Mouse (Mus musculus) gonadal fat pad, adult 2 months (tissue): ENCODE data around the gene Pdxp. TPM values are rescaled to one million over a fixed set of nuclear protein-coding genes. Genes with fewer than 3 reads are reported as not detected.

Experiments
- DNase-seq: peaks from one replicate; pipeline ENCODE4 v3.0.0-alpha.2; 2012; ENCODE audit warnings: low read depth
- polyA plus RNA-seq: library from polyadenylated mRNA; depleted of rRNA; stranded (reverse); fragments of >200 nt; gene quantifications from 2 replicates; pipeline ENCODE4 v1.2.3, GENCODE M21; 2012

The Pdxp gene
- polyA plus RNA-seq, 1 experiment: 8.8 TPM

DNA sequence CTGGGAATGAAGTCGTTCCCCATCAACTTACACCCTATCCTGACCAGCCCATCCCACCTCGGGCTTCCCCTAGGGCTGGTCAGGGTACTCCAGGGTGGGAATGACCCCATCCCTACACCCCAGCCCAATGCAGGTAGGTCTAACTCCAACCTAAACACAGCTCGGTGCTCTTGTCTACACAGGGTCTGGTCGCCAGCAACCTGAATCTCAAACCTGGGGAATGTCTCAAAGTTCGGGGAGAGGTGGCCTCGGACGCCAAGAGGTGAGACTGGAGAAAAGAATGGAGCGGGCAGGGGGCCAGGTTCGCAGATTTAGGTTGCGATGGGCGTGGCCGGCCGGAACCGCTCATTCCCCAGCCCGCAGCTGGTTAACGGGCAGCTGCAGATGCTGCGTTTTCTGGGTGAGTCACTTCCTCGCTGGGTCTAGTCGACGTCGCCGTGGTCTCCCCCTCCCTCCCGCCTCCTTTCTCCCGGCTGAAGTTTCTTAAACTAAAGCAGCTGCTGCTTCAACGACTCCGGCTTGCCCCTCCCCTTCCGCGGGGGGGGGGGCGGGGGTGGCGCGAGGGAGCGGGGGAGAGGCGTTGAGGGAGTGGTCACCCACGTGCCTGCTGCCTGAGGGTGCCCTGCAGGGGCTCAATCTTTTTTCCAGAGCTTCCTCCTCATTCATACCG is 14.2 kb downstream of the Pdxp start:
- DNase-seq: no peak

DNA sequence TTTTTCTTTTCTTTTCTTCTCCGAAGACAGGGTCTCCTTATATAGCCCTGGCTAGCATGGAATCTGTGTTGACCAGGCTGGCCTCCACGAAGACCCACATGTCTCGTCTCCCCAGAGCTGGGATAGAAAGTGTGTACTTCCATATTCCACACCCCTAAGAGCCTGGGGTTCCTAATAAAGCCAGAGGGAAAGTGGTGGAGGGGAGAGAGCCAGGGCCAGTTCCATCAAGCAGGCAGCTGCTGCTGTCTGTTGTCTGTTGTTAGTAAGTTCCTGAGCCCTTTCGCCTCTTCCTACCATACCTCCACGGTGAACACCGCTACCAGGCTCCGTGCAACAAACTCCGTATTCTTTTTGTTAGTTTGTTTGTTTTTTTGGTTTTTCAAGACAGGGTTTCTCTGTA is 14.8 kb downstream of the Pdxp start:
- DNase-seq: no peak

DNA sequence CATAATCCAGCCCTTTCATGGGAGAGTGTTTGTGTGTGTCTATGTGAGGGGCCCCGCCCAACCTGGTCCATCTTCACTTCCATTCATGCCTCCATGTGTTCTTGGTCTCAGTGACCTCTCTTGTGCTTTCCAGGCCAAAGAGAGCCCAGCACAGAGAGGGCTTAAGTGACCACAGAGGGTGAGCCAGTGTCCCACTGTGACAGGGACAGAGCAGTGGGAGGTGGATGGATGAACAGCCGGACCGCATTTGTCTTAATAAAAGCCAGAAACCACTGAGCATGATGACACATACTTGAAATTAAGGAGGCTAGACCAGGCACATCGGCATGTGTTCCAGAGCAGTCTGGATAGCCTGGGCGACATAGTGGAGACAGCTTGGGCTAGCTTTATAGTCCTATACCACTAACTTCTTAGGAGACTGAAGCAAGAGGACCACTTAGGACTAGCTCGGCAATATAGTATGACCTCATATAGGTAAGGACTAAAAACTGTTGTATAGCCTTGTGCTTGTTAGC is 16.5 kb downstream of the Pdxp start:
- DNase-seq: no peak

DNA sequence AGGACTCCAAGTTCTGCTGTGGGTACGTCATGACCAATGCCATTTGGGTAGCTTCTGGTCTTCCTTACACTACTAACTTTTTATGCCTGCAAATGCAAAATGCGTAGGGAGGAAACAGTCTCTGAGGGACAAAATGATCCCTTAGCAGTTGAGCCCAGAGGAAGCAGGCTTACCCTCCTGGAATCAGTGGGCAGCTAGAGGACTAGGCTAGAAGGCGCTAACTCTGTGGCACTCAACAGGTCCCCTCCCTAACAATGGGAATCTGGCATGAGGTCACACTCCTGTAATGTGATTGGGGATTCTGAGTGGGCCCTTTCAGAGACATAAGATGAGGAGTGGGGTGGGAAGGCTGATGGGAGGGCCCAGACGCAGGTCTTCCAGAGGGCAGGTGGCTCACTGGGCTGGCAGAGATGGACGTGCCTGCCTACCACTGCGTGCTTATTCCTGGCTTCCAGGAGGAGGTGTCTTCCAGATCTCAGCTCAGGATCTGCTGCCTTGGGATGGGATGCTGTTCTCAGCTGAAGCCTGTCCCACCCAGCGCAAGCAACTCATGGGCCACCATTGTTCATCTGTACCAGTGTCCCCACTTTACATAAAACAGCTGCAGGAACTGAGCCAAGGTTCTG is 17.2 kb downstream of the Pdxp start:
- no peak for DNase-seq

DNA sequence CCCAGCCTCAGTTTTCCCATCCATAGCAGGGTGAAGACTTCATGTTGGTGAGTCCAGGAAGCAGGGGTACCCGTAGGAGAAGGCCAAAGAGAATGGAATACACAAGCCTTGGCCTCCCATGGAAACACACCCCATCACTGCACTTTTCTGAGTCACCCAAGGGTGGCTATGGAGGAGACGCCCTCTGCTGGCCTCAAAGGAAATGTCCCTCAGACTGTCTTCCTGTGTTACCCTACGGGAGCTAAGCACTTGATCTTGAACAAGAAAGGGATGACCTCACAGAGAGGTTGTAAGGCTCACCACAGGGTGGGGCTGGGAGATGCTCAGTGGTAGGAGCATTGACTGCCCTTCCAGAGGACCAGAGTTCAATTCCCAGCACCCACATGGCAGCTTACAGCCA is 17.9 kb downstream of the Pdxp start:
- DNase-seq: no peak

DNA sequence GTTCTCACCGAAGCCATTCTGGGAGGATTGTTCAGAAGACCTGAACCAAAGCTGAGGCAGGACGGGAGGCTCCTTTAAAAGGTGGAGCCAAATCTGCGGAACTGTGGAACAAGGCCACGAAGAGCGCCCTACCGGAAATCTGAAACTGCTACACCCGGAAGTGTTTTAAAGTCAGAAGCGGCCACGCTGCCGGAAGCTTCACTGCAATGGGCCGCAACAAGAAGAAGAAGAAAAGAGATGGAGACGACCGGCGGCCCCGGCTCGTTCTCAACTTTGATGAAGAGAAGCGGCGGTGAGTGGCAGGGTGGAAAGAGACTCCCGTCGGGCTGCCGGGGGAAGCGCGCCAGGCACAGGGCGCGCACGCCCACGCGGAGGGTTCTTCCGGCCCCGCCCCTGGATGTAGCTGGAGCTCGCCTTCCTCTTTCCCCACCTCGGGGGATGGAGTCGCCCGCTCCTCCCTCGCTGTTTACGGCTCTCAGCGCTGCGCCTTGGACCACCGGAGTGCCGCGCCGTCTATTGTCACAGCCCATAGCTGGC is 21.1 kb downstream of the Pdxp start, which contains the start of gene Nol12:
Gene Nol12, plus strand, starts transcription at position 150 of the 537 bp plus-strand sequence.
- DNase-seq: peak; percentile 49

DNA sequence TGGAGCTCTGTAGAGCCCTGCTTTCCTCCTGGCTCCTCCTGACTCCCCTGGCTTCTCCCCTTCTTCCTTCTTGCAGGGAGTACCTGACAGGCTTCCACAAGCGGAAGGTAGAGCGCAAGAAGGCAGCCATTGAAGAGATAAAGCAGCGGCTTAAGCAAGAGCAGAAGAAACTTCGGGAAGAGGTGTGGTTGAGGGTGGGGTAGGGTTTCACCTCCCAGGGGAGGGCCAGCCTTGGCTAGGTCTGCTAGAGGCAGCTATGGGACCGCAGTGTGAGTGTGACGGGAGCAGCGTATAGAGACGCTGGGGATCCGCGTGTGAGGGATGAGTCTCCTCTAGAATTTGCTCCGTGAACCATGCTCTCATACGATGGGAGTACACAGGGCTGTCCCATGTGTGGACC is 22.7 kb downstream of the Pdxp start:
- no peak for DNase-seq

DNA sequence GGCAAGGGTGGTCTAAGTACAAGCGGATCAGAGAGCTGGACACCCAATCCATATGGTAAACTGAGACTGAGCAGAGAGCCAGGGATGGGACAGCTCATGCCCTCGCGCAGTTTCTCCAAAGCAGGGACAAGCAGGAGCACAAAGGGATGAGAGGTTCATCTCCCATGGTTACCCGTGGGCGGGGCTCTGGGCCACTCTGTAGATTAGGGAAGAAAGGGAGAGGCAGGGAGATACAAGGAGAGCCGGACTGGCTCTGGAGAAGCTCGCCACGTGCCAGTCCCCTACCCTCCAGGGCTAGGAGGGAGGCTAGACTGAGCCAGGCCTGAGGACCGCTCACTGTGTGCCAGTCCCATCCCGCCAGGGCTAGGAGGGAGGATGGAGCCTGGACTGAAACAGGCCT is 23.6 kb downstream of the Pdxp start:
- no peak for DNase-seq

DNA sequence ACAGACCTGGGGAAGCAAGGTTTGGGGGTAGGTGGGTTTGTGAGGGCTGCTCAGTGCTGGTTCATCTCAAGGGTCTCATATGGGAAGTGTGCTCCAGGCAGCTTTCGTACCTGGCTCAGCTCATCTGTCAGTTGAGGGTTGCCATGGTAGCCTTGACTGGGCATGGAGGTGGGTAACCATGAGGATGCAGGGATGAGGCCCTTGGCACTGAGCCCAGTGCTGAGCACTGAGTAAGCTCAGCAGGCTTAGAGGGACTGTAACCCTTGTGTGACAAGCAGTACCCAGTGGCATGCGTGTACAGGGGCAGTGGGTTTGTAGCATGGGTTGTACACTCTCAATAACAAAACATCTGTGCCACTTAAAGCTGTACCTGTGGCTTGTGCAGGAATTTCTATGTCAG is 24.2 kb downstream of the Pdxp start:
- no peak for DNase-seq

DNA sequence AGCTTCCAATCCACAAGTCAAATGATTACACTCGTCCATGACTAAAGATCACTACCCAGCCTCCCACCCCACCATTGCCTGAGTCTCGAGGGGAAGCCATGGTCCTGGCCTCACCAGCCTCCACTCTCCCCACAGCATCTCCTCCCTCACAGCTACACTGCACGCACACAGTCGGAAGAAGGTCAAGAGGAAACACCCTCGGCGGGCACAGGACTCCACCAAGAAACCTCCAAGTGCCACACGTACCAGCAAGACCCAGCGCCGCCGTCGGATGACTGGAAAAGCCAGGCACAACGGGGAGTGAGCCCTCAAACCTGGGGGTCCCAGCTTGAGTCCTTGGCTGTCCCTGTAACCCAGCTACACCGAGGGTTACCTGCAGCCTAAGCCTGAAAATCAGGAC is 26.6 kb downstream of the Pdxp start:
- DNase-seq: no peak

DNA sequence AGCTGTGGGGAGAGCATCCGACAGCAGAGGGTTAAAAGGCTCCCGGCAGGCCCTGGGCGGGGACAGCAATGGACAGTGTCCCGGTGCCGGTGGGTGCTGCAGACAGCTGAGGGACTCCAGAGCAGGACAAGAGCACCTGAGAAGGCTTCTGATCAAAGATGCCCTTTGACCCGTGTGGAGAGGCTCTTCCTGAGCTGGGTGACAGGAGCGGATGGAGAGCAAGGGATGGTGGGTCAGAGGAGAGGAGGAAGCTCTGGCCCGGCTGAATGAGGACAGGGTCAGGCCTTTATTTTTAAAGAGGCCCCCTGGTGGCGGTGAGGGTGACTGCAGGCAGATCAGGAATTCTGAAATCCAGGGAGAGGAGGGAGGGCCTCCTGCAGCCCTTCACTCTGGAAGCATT is 28.9 kb downstream of the Pdxp start:
- DNase-seq: no peak

DNA sequence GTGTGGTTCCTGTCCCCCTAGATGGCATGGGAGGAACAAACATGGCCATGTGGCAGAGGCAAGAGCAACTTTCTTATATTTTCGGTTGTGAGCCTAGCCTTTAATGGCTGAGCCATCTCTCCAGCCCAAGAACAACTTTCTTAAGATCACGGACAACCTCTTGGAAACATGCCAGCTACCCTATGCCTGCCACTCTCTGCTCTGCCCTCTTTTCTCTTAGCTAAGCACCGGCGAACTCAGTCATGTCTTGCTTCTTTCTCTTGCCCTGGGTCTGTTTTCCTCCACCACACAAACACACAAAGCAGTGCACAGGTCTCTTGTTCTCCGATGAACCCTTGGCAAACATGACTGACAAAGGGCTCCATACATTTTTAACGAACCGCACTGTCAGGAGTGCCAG is 32.5 kb downstream of the Pdxp start:
- DNase-seq: no peak

DNA sequence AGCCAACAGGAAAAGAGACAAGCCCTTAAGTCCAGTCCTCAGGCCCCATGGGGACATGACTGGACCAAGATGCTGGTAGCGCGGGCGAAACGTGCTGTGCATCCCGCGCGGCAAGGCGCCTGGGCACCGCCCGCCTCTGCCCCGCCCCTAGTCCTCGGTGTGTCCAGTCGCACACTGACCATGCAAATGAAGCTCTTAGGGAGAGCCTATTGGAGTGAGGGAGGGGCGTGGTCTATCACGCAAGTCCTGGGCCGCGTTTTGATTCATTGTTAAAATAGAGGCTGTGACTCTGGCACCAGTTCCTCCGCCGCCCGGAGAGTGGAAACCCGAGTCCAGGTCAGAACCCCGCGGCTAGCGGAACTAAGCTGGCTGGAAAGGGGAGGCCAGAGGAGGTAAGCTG is 33.9 kb downstream of the Pdxp start, which contains the start of gene Triobp:
Gene Triobp, plus strand, starts transcription at position 68 of the 400 bp plus-strand sequence.
- no peak for DNase-seq

DNA sequence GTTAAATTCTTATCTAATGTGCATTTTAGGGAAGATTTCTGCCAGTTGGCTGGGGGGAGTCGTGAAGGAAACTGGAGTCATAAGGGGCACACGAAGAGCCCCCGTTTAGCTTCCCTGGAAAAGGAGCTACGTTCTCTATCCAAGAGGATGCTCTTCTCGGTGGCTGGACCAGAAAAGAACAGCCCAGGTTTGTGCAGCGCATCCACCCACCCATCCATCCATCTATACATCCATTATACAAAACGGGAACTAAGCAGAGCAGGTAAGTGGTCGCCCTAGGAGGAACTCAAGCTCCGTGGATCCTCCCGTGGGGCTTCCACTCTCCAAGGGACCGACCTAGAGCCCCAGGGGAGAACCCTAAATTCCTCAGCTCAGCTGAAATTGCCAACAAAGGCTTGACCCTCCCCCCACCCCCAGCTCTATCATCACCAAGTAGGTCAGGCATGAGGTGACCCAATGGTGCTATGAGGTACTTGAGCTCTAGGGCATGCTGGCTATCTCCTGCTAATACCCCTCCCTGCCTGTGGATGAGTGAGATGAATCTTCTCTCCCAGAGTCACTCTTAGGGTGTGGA is 34.5 kb downstream of the Pdxp start:
- DNase-seq: no peak

DNA sequence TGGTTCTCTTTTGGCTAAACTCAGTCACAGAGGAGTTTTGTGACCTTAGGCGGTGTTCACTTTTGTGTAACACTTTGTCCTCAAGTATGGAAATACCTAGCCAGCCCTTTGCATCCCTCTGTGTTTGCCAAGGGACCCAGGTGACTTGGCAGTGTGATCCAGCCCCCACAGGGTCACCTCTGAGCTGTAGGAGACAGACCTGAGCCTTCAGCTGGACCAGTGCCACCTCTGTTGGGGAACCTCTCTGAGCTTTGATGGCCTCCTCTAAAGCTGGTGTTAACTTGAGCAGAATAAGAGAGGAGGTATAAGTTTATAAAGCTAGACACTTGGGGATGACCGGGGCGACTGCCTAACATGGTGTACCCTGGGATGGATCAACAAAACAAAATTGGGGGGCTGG is 35.2 kb downstream of the Pdxp start:
- DNase-seq: no peak

DNA sequence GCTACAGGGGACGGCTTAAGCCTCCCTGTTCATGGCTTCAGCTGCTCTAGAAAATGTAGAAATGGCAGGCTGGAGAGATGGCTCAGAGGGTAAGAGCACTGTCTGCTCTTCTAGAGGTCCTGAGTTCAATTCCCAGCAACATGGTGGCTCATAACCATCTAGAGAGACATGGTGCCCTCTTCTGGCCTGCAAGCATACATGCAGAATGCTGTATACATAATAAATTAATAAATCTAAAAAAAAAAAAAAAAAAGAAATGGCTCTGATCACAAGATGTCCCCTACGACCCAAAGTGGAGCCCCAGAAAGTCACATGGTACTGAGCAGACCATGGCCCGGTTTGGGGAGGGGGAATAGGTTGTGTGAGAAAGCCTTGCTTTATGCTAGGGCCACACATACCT is 41.9 kb downstream of the Pdxp start:
- no peak for DNase-seq

DNA sequence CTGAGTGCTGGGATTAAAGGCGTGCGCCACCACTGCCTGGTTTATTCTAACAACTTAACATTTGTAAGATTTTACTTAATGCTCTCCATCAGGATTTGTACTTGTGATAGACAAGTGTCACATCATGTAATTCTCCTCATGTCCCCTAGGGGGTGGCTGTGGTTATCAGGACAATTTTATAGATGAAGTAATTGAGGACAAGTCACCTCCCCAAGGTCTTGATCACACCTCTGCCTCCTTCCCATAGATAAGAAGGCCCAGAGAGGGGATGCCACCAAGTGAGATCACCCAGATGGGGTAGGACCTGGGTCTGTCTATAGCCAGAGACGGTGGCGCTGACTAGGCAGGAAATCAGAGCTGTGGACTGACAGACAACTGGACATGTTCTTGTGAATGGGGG is 42.6 kb downstream of the Pdxp start:
- DNase-seq: no peak

DNA sequence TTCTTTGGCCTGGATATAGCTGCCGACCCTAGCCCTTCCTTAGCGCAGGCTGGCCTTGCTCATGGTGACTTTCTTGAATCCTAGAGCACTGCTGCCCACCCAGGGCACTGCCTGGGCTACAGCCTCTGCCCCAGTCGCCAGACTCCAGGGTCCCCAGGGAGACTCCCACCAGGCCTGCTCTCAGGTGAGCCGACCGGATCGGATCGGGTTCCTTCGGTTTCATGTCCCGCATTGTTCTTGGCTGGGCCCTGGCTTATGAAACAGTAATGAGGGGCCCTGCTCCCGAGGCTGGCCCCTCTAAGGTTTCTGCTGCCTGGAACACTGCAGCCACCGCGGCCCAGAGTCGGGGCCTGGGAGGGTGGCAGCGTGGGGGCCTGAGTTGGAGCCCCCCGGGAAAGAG is 43.3 kb downstream of the Pdxp start:
- no peak for DNase-seq

DNA sequence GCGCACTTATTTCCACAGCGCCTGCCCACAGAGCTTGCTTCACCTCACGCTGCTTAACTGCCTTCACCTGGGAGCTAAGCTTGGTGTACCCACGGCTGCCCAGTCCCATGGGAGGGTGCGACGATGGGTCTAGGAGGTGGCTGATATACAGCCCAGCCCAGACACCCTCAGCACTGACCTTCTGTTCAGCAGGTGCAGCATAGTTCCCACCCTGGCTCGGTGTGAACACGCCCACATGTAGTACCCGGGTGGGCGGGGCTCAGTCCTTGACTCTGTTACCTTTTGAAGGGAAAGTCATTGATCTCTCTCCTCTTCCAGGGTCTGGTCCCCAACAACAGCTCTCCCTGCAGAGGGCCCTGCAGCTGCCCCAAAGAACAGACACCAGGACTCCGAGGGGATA is 45.8 kb downstream of the Pdxp start:
- DNase-seq: no peak

DNA sequence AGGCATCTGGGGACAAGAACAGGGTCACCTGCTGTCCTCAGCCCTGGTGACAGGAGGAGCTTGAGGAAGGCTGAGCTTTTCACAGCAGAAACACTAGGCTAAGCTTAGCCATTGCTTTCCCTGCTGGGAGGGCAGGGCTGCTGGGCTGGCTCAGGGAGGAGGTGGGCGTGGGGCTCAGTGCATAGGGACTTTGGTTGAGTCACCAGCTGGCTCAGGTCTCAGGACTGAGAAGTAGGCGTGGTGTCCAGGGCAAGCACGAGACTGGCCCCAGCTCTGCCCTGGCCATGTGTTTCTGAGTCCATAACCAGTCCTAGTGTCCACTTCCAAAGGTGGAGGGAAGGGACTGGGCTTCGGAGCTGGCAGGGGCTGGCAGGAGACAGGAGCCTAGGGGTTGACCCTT is 46.4 kb downstream of the Pdxp start:
- DNase-seq: no peak

DNA sequence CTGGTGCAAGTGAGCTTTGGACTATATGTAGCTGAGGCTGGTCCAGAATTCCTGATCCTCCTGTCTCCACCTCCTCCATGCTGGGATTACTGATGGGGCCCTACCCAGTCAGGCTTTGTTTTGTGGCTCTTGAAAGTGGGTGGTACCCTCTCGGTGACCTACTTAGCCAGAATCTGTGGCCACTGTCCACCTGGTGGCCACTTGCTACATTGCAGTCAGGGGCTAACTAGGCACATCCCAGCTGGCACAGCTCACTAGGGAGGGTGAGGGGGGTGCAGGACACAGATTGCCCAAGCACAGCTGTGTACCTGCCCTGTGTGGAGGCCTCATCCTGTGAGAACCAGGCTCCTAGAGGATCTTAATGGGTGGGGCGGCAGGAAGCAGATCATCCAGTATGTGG is 49.2 kb downstream of the Pdxp start:
- no peak for DNase-seq
